Mouse (Mus musculus) midbrain, embryonic 16.5 days (tissue): Measurements from ENCODE around the gene Carmil3. TPM values are rescaled to one million over a fixed set of nuclear protein-coding genes. Genes with fewer than 3 reads are reported as not detected.

Experiments used
- ATAC-seq: fragments of 200-750 bp; cut with Nextera tagmentation; 2 replicates; pipeline ENCODE4 v1.8.0; 2017; ENCODE audit warnings: moderate TSS enrichment
- H3K27ac ChIP-seq: fragments of 300-500 bp; sonication (generic); 2 replicates; pipeline ENCODE4 v1.5.1; 2014; ENCODE audit warnings: mild to moderate bottlenecking, low read length, mixed read lengths
- H3K27me3 ChIP-seq: fragments of 300-500 bp; sonication (generic); 2 replicates; pipeline ENCODE4 v1.6.1; 2014; ENCODE audit warnings: low read depth, low read length, mixed read lengths; ENCODE audit not compliant: control insufficient read depth, insufficient read depth
- H3K36me3 ChIP-seq: fragments of 300-500 bp; sonication (generic); 2 replicates; pipeline ENCODE4 v1.6.1; 2014; ENCODE audit warnings: mild to moderate bottlenecking, low read length, moderate library complexity, mixed read lengths; ENCODE audit not compliant: control insufficient read depth, insufficient read depth
- H3K4me1 ChIP-seq: fragments of 300-500 bp; sonication (generic); 2 replicates; pipeline ENCODE4 v1.6.1; 2014; ENCODE audit warnings: mild to moderate bottlenecking, low read length, mixed read lengths; ENCODE audit not compliant: control insufficient read depth, insufficient read depth
- H3K4me2 ChIP-seq: fragments of 300-500 bp; sonication (generic); 2 replicates; pipeline ENCODE4 v1.6.1; 2014; ENCODE audit warnings: mild to moderate bottlenecking, low read length, mixed read lengths
- H3K4me3 ChIP-seq: fragments of 300-500 bp; sonication (generic); 2 replicates; pipeline ENCODE4 v1.5.1; 2014; ENCODE audit warnings: low read depth, mild to moderate bottlenecking, low read length, moderate library complexity, mixed read lengths
- H3K9ac ChIP-seq: fragments of 300-500 bp; sonication (generic); 2 replicates; pipeline ENCODE4 v1.6.1; 2014; ENCODE audit warnings: low read depth, low read length, mixed read lengths
- H3K9me3 ChIP-seq: fragments of 300-500 bp; sonication (generic); replicated peaks from 2 replicates; pipeline ENCODE4 v1.6.1; 2014; ENCODE audit warnings: mild to moderate bottlenecking, low read length, mixed read lengths; ENCODE audit not compliant: control insufficient read depth, poor library complexity, severe bottlenecking
- WGBS: fragments of 180-500 bp; shearing (Covaris S2); extraction: QIAGEN DNeasy Blood & Tissue Kit; methylation state at CpG from one replicate; pipeline ENCODE4 v1.1.7; 2014; 5-methylcytosine and 5-hydroxymethylcytosine counted together
- polyA plus RNA-seq: library from polyadenylated mRNA; unstranded; fragments of >200 nt; fragmentation: Nextera tagmentation; extraction: Ambion mirVana; gene quantifications from 2 replicates; pipeline ENCODE4 v1.2.1, GENCODE M21; 2015

Gene Carmil3
- polyA plus RNA-seq, 1 experiment from 2014 or later = 34.5 TPM

- WGBS = 58% methylated on average over 7 of the region's 7 CpGs
- H3K4me2 ChIP-seq = no peak overlapping the region
- no peak overlapping the region for H3K9ac ChIP-seq
- no peak for ATAC-seq
- H3K36me3 ChIP-seq = peaks cover 10% of the 10 kb centered on the region
- no peak overlapping the region for H3K4me3 ChIP-seq
- H3K27ac ChIP-seq = no peak overlapping the region
- no peaks in the 10 kb centered on the region for H3K9me3 ChIP-seq
- H3K4me1 ChIP-seq = no peaks in the 10 kb centered on the region
- no peaks in the 10 kb centered on the region for H3K27me3 ChIP-seq
Observed at GRCm38 (mm10) chr14:55507801-55508200, 17.4 kb downstream of the Carmil3 start.

GRCm38 (mm10) chr14:55509540-55509939 is 19.1 kb downstream of the Carmil3 start:
- no peak overlapping the region for H3K4me3 ChIP-seq
- H3K9ac ChIP-seq = no peak overlapping the region
- peaks cover 7% of the 10 kb centered on the region; the same call in 1 of the 2 replicates for H3K36me3 ChIP-seq
- no peaks in the 10 kb centered on the region for H3K9me3 ChIP-seq
- H3K4me1 ChIP-seq = no peaks in the 10 kb centered on the region
- H3K27me3 ChIP-seq = no peaks in the 10 kb centered on the region
- no peak overlapping the region for H3K27ac ChIP-seq
- no peak overlapping the region for H3K4me2 ChIP-seq
- 78% methylated on average over 10 of the region's 10 CpGs for WGBS
- no peak for ATAC-seq

GRCm38 (mm10) chr14:55510125-55510731 is 19.8 kb downstream of the Carmil3 start, which contains the start of gene Cpne6:
Gene Cpne6 (plus strand): TSS chr14:55510445.
- no peaks in the 10 kb centered on the region for H3K4me1 ChIP-seq
- no peak within 1 kb of the TSS for H3K4me3 ChIP-seq
- H3K9ac ChIP-seq = peak within 1 kb of the TSS; percentile 51
- no peak within 1 kb of the TSS; the same call in 1 of the 2 replicates for H3K4me2 ChIP-seq
- WGBS = 75% methylated on average over 20 of the region's 22 CpGs
- no peaks in the 10 kb centered on the region for H3K9me3 ChIP-seq
- ATAC-seq = 0 out of 2 replicates have a peak, but pooled peaks have one; percentile 14
- H3K36me3 ChIP-seq = peaks cover 6% of the 10 kb centered on the region; the same call in 1 of the 2 replicates
- H3K27me3 ChIP-seq = no peaks in the 10 kb centered on the region
- no peak within 1 kb of the TSS for H3K27ac ChIP-seq

GRCm38 (mm10) chr14:55511037-55511436 is 20.6 kb downstream of the Carmil3 start:
- no peaks in the 10 kb centered on the region for H3K4me1 ChIP-seq

GRCm38 (mm10) chr14:55513927-55514326 is 23.5 kb downstream of the Carmil3 start:
- no peak for ATAC-seq

More at GRCm38 (mm10) chr14:55511037-55511436, 20.6 kb downstream of the Carmil3 start:
- WGBS = 58% methylated on average over 7 of the region's 7 CpGs
- H3K9me3 ChIP-seq = no peaks in the 10 kb centered on the region
- no peak overlapping the region for H3K4me3 ChIP-seq
- no peak overlapping the region for H3K9ac ChIP-seq
- H3K36me3 ChIP-seq = peaks cover 6% of the 10 kb centered on the region; the same call in 1 of the 2 replicates
- H3K27me3 ChIP-seq = no peaks in the 10 kb centered on the region
- no peak overlapping the region for H3K4me2 ChIP-seq
- ATAC-seq = peak; percentile 53
- no peak overlapping the region for H3K27ac ChIP-seq

GRCm38 (mm10) chr14:55515846-55516245 is 25.4 kb downstream of the Carmil3 start:
- no peak for ATAC-seq
- 89% methylated on average over 4 of the region's 4 CpGs for WGBS
- no peaks in the 10 kb centered on the region for H3K9me3 ChIP-seq

More at GRCm38 (mm10) chr14:55513927-55514326, 23.5 kb downstream of the Carmil3 start:
- no peak overlapping the region for H3K9ac ChIP-seq
- WGBS = 71% methylated on average over 10 of the region's 10 CpGs
- no peak overlapping the region for H3K27ac ChIP-seq
- H3K36me3 ChIP-seq = no peaks in the 10 kb centered on the region
- no peak overlapping the region for H3K4me3 ChIP-seq
- peaks cover 3% of the 10 kb centered on the region for H3K4me1 ChIP-seq
- no peaks in the 10 kb centered on the region for H3K27me3 ChIP-seq
- H3K4me2 ChIP-seq = no peak overlapping the region
- H3K9me3 ChIP-seq = no peaks in the 10 kb centered on the region

GRCm38 (mm10) chr14:55518897-55519296 is 28.4 kb downstream of the Carmil3 start:
- Histone ChIP-seq H3K9me3 (no peaks in the 10 kb centered on the region), H3K4me1 (peaks cover 14% of the 10 kb centered on the region), H3K9ac (no peak overlapping the region), H3K4me3 (no peak overlapping the region), H3K27me3 (peaks cover 4% of the 10 kb centered on the region), H3K27ac (peak overlapping the region; percentile 62; the same call in 1 of the 2 replicates), H3K4me2 (0 out of 2 replicates have a peak overlapping the region, but pooled peaks have one; percentile 10), H3K36me3 (no peaks in the 10 kb centered on the region)
- 11% methylated on average over 2 of the region's 2 CpGs for WGBS
- ATAC-seq = peak; percentile 61

More at GRCm38 (mm10) chr14:55515846-55516245, 25.4 kb downstream of the Carmil3 start:
- Histone ChIP-seq H3K9ac (no peak overlapping the region), H3K4me1 (peaks cover 14% of the 10 kb centered on the region), H3K4me3 (no peak overlapping the region), H3K4me2 (no peak overlapping the region), H3K27me3 (no peaks in the 10 kb centered on the region), H3K27ac (no peak overlapping the region), H3K36me3 (no peaks in the 10 kb centered on the region)

- no peak overlapping the region for H3K4me3 ChIP-seq
- H3K27ac ChIP-seq = peak overlapping the region; percentile 34
- no peak overlapping the region for H3K9ac ChIP-seq
- peaks cover 4% of the 10 kb centered on the region for H3K27me3 ChIP-seq
- peaks cover 14% of the 10 kb centered on the region for H3K4me1 ChIP-seq
- no peaks in the 10 kb centered on the region for H3K9me3 ChIP-seq
- 53% methylated on average over 4 of the region's 4 CpGs for WGBS
- 0 out of 2 replicates have a peak, but pooled peaks have one; percentile 4 for ATAC-seq
- peak overlapping the region; percentile 31; the same call in 1 of the 2 replicates for H3K4me2 ChIP-seq
- H3K36me3 ChIP-seq = no peaks in the 10 kb centered on the region
Observed at GRCm38 (mm10) chr14:55519604-55520003, 29.2 kb downstream of the Carmil3 start.
